Mouse (Mus musculus) spleen, postnatal 36 days (tissue): ENCODE results near the gene Msi2.
A peak's percentile ranks its signal among the peaks of the same experiment; 100 is the strongest.

Experiments
- DNase-seq, 2 experiments: peaks; one replicate each; pipeline ENCODE4 v3.0.0; 2022; ENCODE audit warnings: low spot score in 2 of 2, mixed read lengths in 1 of 2

Msi2 gene

DNA sequence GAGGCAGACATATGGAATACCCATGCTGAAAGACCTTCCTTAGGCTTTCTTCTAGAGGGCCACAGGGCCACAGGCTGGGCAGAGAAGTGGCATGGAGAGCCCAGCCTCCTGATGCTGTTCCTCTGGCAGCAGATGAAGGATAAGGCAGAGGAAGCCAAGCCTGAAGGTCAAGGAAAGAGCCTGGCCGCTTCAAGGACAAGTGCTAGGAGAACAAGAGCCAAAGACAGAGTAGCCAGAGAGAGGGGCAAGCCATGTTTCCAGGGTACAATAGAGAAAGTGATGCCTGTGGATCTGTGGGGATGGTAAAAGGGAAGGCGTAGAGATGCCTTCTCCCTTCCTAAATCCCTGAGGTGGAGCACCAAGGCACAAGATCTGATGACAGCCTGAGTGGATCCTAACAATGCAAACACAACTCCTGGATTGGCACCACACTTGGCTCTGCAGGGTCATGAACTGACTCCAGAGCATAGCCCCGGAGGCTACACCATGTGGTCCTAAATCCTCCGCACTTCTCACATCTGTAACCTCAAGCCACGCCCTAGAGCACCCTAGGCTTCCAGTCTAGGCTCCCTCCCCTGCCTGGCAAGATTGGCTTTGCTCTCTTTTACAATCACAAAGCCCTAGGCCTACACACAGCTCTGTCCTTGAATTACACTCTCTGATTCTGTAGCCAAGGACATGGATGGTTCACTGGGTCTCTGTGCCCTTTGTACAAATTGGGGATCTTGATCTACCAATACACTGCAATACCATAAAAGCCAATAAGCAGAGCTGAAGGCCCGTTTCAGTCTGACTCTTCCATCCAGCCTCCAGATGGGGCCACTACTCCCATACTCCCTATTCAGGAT lies 202.4 kb downstream of the Msi2 start:
- DNase-seq: no peak

DNA sequence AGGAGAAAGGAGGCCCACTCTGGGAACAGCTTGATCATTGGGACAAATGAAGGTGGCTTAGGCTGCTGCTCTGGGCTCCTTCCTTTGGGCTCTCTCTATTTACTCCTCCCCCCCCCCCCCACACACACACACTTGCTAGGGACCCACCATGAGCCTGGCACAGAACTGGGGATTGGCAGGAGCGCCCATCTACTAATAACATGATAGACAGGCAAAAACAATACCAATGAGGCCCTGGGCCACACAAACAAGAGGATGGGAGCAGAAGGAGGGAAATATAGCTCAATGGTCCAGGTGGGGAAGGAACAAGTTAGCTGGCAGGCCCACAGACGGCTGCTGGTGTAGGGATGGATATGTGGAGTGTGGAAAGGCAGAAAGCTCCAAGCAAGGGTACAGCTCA lies 203.0 kb downstream of the Msi2 start:
- DNase-seq: no peak

DNA sequence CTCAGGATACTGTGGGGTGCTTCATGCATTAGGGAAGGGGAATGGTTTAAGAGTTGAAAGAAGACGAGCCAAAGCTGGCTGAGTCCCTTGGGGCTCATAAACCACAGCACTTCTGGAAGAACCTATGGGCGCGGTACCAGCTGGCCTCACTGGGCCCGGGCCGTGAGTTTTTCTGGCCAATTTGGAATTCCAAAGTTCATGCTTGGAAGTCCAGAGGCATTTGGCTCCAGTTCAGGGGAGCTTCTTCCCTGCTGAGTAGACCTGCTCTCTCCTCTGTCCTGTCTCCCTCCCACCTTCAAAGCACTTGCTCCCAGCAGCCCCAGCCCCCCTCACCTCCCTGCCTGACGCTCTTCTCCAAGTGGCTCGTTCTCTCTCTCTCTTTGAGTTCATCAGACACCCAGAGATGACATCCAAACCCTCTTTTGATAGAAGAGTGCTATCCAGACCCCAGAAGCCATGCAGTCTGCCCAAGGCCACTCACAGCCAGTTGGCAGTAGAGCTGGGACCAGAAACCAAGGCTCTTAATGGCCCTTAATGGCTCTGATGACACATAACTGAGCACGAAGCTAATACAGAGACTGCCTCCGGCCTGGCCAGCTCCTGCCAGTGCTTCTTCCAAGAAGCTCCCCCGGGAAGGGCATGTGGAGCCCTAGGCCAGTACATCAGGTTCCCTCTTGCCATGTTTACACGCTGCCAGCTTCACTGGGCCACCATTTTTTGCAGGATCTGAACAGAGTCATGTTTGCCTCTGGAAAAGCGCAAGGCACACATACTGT lies 204.0 kb downstream of the Msi2 start:
- no peak for DNase-seq

DNA sequence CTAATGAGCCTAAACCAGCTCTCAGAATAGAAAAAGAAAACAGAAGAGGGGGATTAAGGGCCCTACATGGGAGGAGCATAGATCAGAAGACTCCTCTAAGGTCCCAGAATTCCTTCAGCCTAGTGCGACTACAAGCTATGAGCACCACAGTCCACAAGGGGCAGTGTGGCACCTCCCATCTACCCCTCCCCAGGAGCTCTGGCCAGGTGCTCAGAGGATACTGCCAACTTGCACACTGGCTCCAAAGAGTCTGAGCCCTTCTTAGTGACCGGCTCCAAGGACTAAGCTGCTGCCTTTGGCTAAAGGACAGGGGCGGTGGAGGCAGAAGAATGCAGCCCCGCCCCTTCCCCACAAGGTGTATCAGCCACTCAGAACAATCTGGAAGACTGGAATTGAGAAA lies 205.7 kb downstream of the Msi2 start:
- peak; percentile 26 to 44 for DNase-seq

DNA sequence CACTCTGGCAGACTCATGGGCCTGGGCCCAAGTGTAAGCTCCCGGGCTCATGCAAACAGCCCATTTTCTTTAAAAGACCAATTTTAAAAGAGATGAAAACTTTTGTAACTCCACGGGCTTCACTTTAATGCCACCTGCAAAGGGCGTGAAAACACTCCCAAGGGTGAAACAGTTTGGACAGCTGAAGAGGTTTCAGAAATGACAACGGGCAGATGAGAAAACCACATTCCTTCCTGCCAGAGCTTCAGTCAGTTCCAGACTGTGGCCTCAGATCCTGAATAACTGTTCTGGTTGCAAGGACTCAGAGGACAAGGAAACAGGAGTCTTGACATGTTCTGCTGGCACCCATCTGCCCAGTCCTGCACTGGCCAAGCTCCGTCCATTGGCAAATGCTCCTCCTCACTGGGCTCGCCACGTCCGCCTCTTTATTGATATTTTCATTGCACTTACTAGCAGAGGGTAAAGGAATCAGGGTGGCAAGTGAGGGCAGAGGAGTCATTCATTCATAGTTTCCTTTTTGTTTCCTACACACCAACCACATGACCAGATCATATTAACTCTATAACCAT lies 207.9 kb downstream of the Msi2 start:
- no peak for DNase-seq

DNA sequence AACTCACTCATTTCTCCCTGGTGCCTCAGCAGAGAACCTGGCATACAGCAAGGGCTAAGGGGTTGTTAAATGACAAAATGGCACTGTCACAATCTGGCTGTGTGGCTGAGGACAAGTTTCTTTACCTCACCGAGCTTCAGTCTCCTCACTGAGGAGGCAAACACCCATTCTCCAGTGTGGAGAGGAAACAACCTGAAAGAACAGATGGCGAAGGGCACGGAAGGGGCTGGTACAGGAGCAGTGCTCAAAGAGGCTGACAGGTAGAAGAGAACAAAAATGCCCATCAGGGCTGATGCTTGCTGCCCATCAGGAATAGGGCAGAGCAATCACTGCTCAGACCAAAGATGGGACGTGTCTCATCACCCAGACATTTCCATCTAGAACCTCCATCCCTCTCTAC lies 208.8 kb downstream of the Msi2 start:
- DNase-seq: no peak

DNA sequence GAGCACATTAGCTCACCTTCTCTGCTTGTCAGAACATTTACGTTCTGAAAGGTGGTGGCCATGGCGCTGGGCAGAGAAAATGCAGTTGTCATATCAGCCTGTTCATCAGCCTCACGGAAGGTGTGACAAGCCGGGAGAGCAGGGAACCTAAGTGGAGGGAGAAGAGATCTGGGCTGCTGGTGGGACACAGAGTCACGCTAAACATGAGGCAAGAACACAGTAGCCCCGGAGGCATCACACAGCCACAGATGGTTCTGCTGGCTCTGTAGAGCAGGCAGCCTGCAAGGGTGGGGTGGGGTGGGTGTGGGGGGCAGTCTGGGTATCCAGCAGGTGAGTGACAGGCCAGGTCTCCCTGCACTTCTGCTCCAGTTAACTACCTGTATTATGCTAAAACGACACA lies 210.2 kb downstream of the Msi2 start:
- no peak for DNase-seq

DNA sequence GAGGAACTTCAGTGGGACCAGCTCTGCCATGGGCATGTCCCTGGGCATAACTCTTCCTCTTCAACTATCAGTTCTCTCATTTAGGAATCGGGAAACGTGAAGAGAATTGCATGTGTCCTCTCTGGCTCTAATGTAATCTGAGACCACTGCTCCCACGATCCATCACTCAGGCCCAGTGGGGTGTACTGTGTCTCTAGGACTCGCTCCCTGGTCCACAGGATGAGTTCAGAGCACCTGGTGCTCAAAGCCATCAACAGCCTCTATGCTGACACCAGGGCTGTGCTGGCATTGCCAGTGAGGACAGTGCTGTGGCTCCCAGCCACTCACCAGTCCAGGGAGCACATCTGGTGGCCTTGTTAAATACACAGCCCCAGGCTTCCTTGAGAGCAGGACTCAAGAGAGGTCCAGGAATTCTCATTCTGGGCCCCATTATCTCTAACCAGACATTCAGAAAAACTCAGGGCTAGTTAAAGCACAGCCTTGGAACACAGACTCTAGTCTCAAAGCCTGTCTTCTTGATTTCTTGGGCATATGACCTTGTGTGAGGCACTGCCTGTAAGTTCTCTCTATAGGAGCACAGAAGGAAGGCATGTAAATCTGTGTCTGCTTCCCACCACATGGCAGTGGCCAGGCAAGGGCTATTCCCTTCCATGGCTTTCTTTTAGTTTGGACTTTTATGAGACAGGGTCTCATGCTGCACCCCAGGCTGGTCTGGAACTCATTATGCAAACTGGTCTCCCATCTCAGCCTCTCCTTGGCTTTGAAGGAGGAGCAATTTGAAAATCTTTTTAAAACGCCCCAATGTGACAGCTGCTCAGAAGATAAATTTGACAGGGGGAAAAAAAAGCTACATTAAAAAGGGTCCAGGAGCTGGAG lies 211.5 kb downstream of the Msi2 start:
- no peak for DNase-seq

DNA sequence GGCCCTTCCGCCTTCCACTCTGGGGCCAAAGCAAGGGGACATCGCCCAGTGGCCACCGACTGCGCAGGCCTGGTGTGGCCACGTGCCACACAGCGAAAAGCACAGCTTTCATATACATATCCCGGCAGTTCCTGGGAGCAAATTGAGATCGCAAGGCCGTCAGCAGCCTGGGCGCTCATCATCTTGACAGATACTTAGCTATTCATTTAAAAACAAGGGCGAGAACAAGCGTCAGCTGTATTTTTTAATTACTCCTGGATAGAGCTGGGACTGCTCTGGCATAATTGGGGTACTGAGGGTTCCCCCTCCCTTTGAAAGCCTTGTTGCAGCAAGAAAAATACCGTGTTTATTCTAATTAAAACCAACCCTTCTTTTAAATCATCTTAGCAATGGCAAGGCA lies 212.2 kb downstream of the Msi2 start:
- no peak for DNase-seq

DNA sequence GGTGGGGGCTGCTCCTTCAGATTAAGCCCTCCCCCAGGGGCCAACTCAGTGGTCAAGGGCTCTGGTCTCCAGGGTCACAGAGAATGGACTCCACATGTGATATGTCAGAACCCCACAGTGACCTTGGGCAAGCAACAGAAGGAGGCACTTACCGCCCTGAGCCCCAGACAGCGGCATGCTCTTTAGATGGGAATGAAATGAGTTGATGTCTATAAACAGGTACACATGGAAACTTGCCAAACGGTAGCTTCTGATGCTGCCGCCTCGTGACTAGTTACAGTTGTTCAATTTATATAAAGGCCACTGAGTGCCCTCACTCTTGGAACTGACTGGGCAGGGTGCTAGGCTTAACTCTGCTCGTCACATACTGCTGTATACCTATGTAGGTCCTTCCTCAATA lies 215.7 kb downstream of the Msi2 start:
- DNase-seq: no peak

DNA sequence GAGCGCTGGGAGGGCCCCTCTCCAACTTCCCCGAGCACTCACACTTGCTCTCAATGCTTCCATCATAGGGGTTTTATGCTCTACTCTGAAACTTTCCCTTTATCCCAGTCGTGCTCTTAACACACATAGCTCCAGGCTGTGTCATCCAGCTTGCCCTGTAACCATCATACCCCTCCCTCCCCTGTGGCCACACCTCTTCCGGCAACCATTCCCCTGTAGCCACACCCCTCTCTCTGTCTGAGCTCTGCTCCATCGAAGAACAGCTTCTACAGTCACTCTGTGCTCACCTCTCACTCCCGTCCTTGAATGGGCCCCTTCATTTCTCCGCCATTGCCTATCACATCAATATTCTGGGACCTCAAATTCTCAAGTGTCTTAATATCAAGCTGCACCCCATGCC lies 219.8 kb downstream of the Msi2 start:
- peak in 1 of 2 experiments; percentile 14 for DNase-seq

DNA sequence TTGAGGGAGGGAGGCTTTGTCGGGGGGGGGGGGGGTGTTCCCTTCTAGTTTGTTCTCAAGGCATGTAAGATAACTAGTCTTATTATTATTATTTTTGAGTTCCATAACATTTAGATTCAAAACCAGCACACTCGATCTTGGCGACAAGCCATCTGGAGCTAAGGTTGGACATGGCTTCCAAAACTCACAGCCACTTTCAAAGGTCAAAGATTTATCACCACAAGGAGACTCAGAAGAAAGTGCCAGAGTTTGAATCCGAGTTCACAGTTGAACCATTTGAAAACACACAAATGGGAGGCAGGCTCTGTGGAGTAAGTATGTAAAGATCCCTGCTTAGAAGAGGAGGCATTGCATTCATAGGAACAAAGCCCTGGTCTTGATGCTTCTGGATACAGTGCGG lies 221.9 kb downstream of the Msi2 start:
- no peak for DNase-seq

DNA sequence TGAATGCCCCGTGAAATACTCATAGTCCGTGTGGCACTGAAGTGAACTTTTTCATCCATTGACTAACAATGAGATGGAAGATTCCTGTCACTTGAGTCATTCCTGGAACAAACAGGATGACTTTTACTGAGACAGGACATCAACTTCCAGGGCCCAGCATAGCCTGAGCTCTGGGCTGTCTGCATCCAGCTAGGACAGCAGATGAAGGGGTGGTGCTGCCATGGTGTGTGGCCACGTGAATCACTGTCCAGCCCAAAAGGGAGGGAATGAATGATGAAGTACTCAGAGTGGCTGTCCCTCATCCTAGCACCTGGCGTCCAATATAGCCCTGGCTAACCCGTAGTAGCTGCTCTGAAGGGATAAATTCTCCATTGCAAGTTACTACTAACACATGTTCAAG lies 222.6 kb downstream of the Msi2 start:
- DNase-seq: no peak

DNA sequence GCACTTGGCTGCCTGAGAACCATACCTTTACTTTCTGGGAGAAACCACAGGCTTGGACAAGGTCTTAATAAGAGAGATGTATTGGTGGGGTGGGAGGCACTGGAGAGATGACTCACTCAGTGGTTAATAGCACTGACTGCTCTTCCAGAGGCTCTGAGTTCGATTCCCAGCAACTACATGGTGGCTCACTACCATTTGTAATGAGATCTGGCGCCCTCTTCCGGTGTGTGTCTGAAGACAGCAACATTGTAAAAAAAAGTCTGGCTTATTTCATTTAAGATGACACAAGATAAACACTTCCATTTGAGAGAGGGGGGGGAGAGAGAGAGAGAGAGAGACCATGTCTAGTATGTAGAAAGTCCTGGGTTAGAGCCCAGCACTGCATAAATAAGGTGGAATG lies 223.3 kb downstream of the Msi2 start:
- DNase-seq: no peak

DNA sequence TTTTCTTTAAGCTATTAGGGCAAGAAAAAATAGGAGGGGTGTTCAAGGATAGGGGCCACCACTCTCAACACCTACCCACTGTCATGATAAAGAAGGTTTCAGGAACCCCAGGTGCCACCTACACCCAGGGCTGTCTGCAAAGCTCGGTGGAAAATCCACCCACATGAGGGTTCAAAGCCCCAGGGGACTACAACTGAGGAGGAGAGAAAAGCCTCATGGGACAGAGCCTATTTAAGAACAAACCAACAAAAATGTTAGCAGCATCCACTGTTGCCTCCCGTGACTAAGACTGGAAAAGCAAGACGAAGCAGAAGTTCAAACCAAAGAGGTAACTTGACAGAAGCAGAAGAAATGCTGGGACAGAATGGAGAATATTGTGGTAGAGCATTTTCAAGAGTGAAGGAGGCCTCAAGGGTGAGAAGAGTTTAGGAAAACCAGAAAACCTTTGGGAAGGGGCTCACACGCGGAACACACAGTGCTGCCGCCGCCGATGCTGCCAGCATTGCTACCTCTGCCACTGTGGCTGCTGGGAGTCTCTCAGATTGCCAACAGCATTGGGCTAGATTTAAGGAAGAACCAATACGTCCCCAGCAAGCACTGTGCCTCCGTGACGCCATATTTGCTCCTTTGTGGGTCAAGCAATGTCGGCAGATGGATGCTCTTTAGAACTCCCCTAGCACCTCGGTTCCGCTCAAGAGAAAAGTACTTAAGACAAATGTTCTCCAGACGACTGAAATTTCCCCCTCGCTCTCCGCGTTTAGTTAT lies 224.3 kb downstream of the Msi2 start:
- peak; percentile 55 to 65 for DNase-seq

DNA sequence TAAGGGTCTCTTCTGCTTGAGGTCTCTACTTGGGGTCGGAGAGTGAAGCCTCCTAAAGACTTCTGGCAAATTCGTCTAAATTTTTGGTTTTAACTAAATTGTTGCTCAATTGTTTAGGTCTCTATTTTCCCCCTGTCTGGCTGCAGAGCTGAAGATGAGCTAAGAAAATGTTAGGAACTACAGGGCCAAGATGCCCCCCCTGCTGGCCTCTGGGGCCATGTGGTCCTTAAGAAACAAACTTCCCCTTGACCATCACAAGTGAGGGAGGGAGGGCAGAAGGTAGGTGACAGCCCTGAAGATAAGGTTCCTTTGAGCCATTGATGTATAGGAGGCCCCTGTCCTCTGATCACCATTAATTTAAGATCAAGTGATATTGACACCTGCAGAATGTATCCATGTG lies 225.7 kb downstream of the Msi2 start:
- DNase-seq: no peak

DNA sequence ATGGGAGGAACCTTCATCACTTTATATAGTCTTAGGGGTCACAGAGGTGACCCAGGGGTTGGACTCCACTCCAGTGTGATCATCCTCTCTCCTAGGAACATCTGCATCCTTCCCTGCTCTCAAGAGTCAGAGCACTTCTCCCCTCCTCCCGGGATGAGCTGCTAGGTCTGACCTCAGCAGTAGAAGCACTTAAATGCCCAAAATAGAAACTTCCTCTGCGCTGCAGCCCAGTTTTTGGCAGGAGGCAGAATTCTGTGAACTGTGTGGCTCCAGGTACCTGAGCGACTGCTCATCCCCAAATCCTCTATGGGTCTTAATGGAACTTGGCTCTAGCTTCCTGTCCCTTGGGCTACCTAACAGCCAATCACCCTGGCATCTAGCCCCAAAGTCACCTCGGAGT lies 228.3 kb downstream of the Msi2 start:
- DNase-seq: no peak

DNA sequence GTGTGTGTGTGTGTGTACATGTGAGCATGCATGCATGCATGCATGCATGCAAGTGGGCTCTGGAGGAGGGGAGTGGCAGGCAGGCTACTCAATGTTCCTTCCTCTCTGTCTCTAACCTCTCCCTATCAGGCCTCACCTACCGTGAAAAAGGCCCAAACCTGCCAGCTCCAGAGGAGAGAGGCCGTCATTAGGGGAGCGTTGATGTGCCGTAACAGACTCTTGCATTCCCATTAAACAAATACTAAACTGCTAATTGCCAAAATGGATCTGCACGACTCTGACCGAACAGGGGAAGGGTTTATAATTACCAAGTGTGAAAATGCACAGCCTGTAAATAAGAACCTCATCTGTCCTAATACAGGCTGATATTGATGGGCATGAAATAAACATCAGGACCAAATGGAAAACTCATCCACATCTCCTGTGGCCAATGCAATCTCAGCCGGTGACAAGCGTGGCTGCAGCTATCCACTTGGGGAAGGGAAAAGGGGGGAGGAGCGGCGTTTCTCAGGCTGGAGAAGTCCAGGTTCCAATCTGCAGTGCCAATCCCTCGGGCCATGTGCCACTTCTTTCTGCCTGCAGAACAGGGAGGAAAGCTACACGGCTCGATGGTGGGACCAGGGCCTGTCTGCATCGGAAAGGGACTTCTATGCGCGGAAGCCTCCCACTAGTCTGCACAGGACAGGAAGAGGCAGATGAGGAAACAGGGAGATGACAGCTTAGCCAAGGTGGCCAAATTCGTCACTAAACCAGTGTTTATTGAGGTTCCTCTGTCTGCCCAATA lies 229.2 kb downstream of the Msi2 start:
- no peak for DNase-seq

DNA sequence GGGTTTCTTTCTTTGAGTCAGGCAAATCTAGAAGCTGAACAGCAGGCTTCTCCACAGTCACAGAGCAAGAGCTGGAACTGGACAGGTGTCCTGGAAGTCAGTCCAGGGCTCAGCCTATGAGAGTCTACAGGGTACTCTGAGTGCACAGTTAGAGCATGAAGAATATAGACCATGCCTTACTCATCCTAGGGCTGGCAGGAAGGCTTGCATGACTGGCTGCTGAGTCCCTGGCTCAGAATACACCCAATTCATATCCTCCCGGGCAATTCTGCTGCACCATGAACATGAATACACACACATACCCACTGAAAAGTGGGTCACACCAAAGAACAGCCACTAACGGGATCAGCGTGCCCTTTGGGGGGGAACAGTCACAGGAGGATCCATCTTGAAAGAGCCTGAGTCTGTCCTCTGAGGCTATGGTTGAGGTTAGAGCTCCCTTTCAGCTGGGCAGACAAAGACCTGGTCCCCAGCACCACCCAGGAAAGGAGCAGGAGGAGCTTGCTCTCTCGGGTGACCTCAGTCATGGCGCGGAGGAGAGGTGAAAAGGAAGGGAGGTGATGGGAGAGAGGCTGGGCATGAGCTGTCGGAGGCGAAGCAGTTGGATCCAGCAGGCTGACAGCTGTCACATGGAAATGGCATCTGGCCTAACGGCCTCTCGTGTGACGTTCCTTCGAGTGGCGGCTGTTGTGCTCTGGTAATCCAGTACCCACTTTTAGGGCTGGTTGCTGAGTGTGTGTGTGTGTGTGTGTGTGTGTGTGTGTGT lies 230.0 kb downstream of the Msi2 start:
- DNase-seq: no peak

DNA sequence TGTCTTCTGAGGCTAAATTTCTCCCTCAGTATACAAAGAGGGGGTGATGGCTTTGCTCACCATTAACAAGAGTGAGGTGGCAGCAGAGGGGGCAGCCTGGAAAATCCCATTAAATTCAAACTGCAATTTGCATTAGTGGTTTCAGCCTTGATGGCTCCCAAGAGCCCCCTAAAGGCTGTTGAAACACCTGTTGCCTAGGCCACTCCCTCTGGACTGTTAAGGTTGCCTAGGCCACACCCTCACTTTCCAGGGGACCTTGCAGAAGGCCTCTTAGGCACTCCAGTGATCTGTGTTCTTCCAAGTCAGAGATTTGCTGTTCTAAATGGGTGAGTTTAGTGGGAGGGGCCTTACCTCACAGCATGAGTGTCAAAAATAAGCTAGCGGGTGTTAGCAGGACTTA lies 232.3 kb downstream of the Msi2 start:
- peak; percentile 27 to 29 for DNase-seq
